ENCODE assay signal across 8 mouse cellular contexts in genomic region chr9:60857833-60858232, GRCm38 (mm10).
DNase-seq lines count a peak whose midpoint lies in the region; ATAC-seq lines count a peak whose summit lies in the region.

No protein-coding gene starts in this region.

- no peak overlapping the region for H3K4me3 ChIP-seq in kidney, embryonic 14.5 days (ENCODE audit: low read length)
- H3K4me3 ChIP-seq in limb, embryonic 11.5 days (ENCODE audit: low read depth, low read length): no peak overlapping the region
- no peak overlapping the region for H3K4me3 ChIP-seq in neural tube, embryonic 14.5 days (ENCODE audit: low read depth, low read length)

- peaks cover 36% of the 10 kb centered on the region for H3K36me3 ChIP-seq in kidney, embryonic 14.5 days (ENCODE audit: control insufficient read depth, insufficient read depth, low read length)
- H3K36me3 ChIP-seq in limb, embryonic 11.5 days (ENCODE audit: control insufficient read depth, insufficient read depth, low read length): no peaks in the 10 kb centered on the region
- H3K36me3 ChIP-seq in neural tube, embryonic 14.5 days (ENCODE audit: control insufficient read depth, insufficient read depth, low read length): no peaks in the 10 kb centered on the region

- WGBS in kidney, embryonic 14.5 days: 29% methylated on average over 5 of the region's 5 CpGs
- 31% methylated on average over 5 of the region's 5 CpGs for WGBS in limb, embryonic 11.5 days
- 22% methylated on average over 5 of the region's 5 CpGs for WGBS in neural tube, embryonic 14.5 days

- ATAC-seq in kidney, embryonic 14.5 days (ENCODE audit: low FRiP score, low TSS enrichment): peak; percentile 57
- no peak for ATAC-seq in limb, embryonic 11.5 days (ENCODE audit: insufficient number of reproducible peaks, low FRiP score, low TSS enrichment, low read depth)
- peak; percentile 75 for ATAC-seq in neural tube, embryonic 14.5 days (ENCODE audit: low read depth)

- no peak overlapping the region for H3K9ac ChIP-seq in kidney, embryonic 14.5 days (ENCODE audit: low read depth, low read length)
- no peak overlapping the region for H3K9ac ChIP-seq in limb, embryonic 11.5 days (ENCODE audit: low read length)
- no peak overlapping the region for H3K9ac ChIP-seq in neural tube, embryonic 14.5 days (replicated peaks; ENCODE audit: low read depth, low read length)

- no peaks in the 10 kb centered on the region for H3K27me3 ChIP-seq in kidney, embryonic 14.5 days (ENCODE audit: control insufficient read depth, insufficient read depth, low read length)
- no peaks in the 10 kb centered on the region for H3K27me3 ChIP-seq in limb, embryonic 11.5 days (ENCODE audit: control insufficient read depth, insufficient read depth, low read length)
- no peaks in the 10 kb centered on the region for H3K27me3 ChIP-seq in neural tube, embryonic 14.5 days (ENCODE audit: control insufficient read depth, insufficient read depth, low read length)

- H3K4me1 ChIP-seq in kidney, embryonic 14.5 days (ENCODE audit: control insufficient read depth, insufficient read depth, low read length): 0 out of 2 replicates have a peak, but pooled peaks cover 5% of the 10 kb centered on the region
- H3K4me1 ChIP-seq in limb, embryonic 11.5 days (ENCODE audit: control insufficient read depth, insufficient read depth, low read length): no peaks in the 10 kb centered on the region
- peaks cover 7% of the 10 kb centered on the region; the same call in 1 of the 2 replicates for H3K4me1 ChIP-seq in neural tube, embryonic 14.5 days (ENCODE audit: control insufficient read depth, insufficient read depth, low read length)

- no peak overlapping the region for H3K27ac ChIP-seq in kidney, embryonic 14.5 days (ENCODE audit: low read depth, low read length)
- H3K27ac ChIP-seq in limb, embryonic 11.5 days (replicated peaks; ENCODE audit: low read depth, low read length): no peak overlapping the region
- no peak overlapping the region for H3K27ac ChIP-seq in neural tube, embryonic 14.5 days (ENCODE audit: low read depth, low read length)

- H3K9me3 ChIP-seq in kidney, embryonic 14.5 days (ENCODE audit: control insufficient read depth, low read length): no peaks in the 10 kb centered on the region
- H3K9me3 ChIP-seq in limb, embryonic 11.5 days (ENCODE audit: control insufficient read depth, low read length): no peaks in the 10 kb centered on the region
- no peaks in the 10 kb centered on the region for H3K9me3 ChIP-seq in neural tube, embryonic 14.5 days (ENCODE audit: control insufficient read depth, low read length)

- peak; percentile 50 for DNase-seq in urinary bladder, postnatal 25 days (ENCODE audit: low spot score)
- no peak for DNase-seq in urinary bladder, adult 2 months (ENCODE audit: low spot score)
- peak; percentile 12 for DNase-seq in cerebellum, adult 9-11 months
- peak; percentile 57 to 62 for DNase-seq in frontal cortex, postnatal 25 days (ENCODE audit: low spot score in 2 of 2)
- peak; percentile 72 for DNase-seq in limb, embryonic 11.5 days (ENCODE audit: low spot score)
- DNase-seq in spleen, postnatal 36 days (ENCODE audit: low spot score in 2 of 2): no peak

- H3K4me2 ChIP-seq in kidney, embryonic 14.5 days (replicated peaks; ENCODE audit: low read depth, low read length): no peak overlapping the region
- no peak overlapping the region for H3K4me2 ChIP-seq in limb, embryonic 11.5 days (ENCODE audit: low read depth, severe bottlenecking)
- H3K4me2 ChIP-seq in neural tube, embryonic 14.5 days (ENCODE audit: low read depth, low read length): no peak overlapping the region

Comparison
In these comparisons a context has a peak if more than half of its experiments do, and no peak if none do; other contexts are left out.
1. DNase-seq: peak in urinary bladder, postnatal 25 days (single experiment), cerebellum, adult 9-11 months (single experiment), frontal cortex, postnatal 25 days (2 of 2) and limb, embryonic 11.5 days (single experiment); none in urinary bladder, adult 2 months (single experiment) and spleen, postnatal 36 days (0 of 2).